Mouse (Mus musculus) cerebellum, adult 9-10 months (tissue): ENCODE data around the gene Cd200r2.
"Not testable (repeated sequence)": the region's sequence is repeated elsewhere in the genome, so short reads cannot be mapped to it uniquely, and the experiment has no call there.

Experiments
- DNase-seq: peaks from one replicate; pipeline ENCODE4 v3.0.0; 2022

The Cd200r2 gene

DNA sequence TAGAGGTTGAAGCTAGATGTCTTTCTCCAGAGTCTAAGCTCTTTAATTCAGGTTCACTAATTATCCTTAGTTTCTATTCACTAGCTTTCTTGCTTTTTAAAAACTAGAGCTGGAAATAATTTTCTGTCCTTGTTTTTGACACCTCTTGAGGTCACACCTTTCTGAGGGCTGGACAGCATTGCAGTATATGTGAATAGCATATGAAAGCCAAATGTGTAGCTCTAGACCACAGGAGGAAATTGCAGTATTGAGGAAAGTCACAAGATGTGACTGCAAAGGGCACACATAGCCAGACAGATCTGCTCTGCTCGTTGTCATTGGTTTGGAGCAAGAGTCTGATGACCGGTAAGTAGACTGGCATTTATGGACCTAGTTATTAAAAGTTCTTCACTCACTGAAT is at the start of gene Cd200r2:
TSS of gene Cd200r2 (plus strand) at position 301 of the 400 bp plus-strand sequence.
- no peak for DNase-seq

DNA sequence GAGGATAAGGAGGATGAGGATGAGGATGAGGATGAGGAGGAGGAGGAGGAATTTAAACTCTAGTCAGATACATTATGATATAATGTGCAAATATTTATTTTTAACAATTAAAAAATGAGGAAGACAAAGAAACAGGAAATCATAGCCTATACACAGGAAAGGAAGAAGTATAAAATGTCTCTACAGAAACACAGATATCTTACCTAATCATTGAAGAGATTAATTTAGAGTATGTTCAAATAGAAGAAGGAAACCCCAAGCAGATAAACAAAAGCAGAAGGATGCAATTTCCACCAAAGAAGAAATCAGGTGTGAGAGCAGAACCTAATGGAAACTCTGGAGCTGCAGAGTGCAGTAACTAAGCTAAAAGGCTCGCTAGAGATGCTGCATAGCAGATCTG is 48.9 kb upstream of the Cd200r2 start:
- DNase-seq, result no peak

DNA sequence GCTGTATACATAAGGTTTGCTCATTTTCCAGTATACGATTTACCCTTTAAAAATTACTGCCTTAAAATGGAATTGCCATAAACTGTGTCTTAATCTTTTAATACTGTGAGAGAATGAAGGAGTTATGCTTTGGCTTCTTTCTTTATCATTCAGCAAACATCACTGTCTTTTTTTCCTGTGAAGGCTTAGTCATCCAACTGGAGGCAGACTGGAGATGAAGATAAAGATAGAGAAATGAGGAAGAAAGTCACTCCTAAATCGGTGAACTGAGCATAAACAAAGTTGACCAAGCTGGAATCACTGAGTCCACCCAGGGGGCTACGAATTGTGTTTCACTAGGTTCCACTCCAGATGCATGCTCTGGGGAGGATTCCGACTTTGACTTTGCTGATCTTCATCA is 46.4 kb upstream of the Cd200r2 start:
- DNase-seq, result no peak

DNA sequence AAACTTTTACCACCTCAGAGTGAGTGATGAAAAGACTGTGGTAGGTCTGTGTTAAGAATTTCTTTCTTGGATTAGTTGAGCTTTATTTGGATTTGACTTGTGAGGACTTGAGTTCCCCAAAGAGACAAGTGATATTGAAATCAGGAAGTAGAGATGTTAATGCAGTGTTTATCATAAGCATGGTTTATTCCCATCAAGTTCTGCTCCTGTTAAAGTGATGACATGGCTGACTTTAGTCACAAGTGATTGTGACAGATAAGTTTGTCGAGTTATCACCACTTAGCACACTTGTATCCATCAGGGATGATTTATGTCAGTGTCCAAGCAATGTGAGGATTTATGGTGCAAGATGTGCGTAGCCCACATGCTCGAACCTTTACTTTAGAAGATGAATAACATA is 34.6 kb upstream of the Cd200r2 start:
- no peak for DNase-seq

DNA sequence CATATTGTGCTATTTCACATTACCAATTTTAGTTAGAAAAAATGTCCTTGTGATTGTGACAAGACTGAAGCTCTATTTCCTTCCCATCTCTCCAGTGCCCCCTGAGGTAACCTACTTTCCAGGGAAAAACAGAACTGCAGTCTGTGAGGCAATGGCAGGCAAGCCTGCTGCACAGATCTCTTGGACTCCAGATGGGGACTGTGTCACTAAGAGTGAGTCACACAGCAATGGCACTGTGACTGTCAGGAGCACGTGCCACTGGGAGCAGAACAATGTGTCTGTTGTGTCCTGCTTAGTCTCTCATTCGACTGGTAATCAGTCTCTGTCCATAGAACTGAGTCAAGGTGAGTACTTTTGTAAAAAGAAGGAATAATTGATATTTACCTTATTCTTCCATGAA is 33.7 kb upstream of the Cd200r2 start:
- DNase-seq, result not testable (repeated sequence)

- DNase-seq, result no peak
Observed at GRCm38 (mm10) chr16:44875178-44875577, 8.3 kb downstream of the Cd200r2 start.

GRCm38 (mm10) chr16:44876625-44877024 is 9.7 kb downstream of the Cd200r2 start:
- no peak for DNase-seq

- no peak for DNase-seq
Observed at GRCm38 (mm10) chr16:44877595-44877994, 10.7 kb downstream of the Cd200r2 start.

- no peak for DNase-seq
Observed at GRCm38 (mm10) chr16:44890814-44891213, 23.9 kb downstream of the Cd200r2 start.

DNA sequence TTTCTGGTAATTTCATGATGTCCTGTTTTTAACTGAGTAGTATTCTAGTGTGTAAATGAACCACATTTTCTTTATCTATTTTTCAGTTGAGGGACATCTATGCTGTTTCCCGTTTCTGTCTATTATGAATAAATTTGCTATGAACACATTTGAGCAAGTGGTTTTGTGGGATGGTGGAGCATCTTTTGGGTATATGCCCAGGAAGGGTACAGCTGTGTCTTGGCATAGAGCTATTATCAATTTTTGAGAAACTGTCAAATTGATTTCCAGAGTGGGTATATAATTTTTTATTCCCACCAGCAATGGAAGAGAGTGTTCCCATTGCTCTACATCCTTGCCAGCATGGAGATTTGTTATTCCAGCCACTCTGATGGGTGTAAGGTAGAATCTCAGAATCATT is 65.1 kb downstream of the Cd200r2 start:
- DNase-seq, result no peak

DNA sequence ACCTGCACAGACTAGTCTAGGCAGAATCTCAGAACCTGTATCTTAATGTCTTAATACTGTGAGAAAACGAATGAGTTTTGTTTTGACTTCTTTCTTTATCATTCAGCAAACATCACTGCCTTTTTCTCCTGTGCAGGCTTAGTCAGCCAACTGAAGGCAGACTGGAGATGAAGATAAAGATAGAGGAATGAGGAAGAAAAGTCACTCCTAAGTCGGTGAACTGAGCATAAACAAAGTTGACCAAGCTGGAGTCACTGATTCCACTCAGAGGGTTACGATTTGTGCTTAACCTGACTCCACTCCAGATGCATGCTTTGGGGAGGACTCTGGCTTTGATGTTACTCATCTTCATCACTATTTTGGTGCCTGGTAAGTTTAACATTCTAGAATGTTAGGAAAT is 76.6 kb downstream of the Cd200r2 start, which contains the start of gene Cd200r3:
TSS of gene Cd200r3 (plus strand) at position 211 of the 400 bp plus-strand sequence.
- DNase-seq, result no peak

- no peak for DNase-seq
Observed at GRCm38 (mm10) chr16:44951360-44952114, 84.6 kb downstream of the Cd200r2 start.

DNA sequence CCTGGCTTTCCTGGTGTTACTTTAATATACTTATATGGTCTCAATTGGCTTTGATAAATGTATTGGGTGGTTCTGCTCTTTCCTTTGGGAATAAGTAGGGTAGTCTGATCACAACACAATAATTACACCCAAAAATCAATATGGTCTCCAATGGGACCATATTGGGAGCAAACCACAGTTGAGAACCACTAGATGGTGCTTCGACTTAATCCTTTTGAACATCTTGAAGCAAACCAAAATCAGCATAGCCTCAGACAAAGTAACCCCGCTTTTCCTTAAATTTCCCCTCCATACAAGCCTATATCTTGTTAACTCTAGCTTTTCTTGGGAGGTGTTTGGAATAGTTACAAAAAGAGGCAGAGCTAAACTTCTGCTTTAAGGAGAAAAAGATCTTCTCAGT is 95.4 kb downstream of the Cd200r2 start:
- no peak for DNase-seq

GRCm38 (mm10) chr16:44962777-44963176 is 95.9 kb downstream of the Cd200r2 start:
- DNase-seq, result no peak

DNA sequence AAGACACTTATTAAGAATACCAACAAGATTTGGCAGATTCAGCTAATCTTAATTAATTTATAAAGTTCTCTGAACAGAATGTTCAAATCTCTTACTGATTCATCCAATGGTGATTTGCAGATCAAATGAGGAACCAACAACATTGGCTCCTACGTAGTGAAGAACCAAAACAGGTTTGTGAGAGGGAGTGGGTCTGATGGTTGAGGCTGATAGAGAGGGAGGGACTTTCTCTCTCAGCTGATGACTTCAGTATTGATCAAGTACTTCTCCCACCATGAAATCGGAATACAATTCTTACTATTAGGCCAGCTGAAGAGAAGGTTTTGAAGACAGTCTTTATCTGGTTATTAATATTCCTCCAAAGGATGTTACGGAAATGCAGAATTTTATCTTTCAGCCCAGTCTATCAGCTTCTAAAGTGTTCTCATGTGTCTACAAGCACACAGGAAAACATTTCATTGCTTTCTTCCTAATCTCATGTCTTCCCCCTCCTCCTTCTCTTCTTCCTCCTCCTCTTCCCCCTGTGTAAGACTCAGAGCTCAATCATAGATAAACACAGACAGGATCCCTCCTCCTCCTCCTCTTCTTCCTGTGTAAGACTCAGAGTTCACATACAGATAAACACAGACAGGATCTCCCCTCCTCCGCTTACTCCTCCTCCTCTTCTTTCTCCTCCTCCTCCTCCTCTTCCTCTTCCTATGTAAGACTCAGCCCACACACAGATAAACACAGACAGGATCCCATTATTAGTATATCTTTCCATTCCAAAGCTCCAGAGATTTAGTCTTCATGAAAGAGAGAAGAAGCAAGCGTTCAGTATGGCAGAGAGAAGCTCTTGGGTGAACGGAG is 97.9 kb downstream of the Cd200r2 start:
- no peak for DNase-seq

DNA sequence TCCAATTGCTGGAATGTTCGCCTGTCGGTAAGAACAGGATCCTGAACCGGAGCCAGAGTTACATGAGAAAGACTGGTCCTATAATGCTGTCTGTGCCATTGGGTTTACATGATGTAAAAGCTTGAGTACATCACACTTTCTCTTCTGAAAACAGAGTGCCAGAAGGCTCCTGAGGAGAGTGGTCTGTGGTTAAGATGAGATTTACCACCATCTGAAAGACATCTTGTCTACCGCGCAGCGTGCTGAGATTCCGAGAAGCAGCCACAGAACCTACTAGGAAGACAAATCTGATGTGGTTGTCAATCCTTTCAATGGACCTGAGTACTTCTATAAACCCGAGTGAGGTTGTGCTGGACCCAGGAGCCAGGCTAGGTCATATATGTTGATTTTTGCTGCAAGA is 98.5 kb downstream of the Cd200r2 start:
- DNase-seq, result no peak
